ENCODE assay signal across 8 mouse cellular contexts in the genomic region with DNA sequence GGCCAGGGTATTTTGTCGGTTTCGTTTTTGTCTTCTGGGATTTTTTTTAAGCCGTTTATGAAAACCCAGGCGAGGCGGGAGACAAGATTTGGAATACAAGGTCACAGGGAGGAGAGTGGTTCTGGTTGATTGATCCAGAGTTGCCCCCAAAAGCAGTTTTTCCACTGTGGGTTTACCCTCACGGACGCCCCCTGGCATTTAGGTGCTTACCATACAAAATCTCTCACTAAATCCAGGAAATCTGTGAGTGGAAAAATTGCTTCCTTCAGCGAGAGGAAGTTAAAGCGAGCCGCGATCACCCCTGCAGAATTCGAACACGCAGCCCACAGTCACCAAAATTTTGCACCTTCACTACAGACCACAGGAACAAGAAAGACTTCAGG. TPM values are rescaled to one million over a fixed set of nuclear protein-coding genes. Genes with fewer than 3 reads are reported as not detected.
DNase-seq lines count a peak whose midpoint lies in the region; ATAC-seq and TF ChIP-seq lines count a peak whose summit lies in the region.

No protein-coding gene starts in this region.

- TF ChIP-seq POLR2A in testis, adult 2 months (IDR thresholded peaks at IDR 0.05; ENCODE audit: control insufficient read depth, low read depth, low read length): no peak

- peak overlapping the region; percentile 86 for H3K9ac ChIP-seq in liver, embryonic 12.5 days

- H3K4me3 ChIP-seq in gastrocnemius, adult 2 months: peak overlapping the region; percentile 99
- peak overlapping the region; percentile 78 for H3K4me3 ChIP-seq in testis, adult 2 months (ENCODE audit: control insufficient read depth, low read depth, low read length)
- H3K4me3 ChIP-seq in liver, embryonic 12.5 days: peak overlapping the region; percentile 86

- TF ChIP-seq CTCF in gastrocnemius, adult 2 months (IDR thresholded peaks at IDR 0.05): no peak
- no peak for TF ChIP-seq CTCF in testis, adult 2 months (IDR thresholded peaks at IDR 0.05; ENCODE audit: control insufficient read depth, insufficient read depth, insufficient replicate concordance, low read depth, low read length)

- H3K36me3 ChIP-seq in testis, adult 2 months (ENCODE audit: control insufficient read depth, insufficient read depth, low read length): no peaks in the 10 kb centered on the region
- H3K36me3 ChIP-seq in liver, embryonic 12.5 days: no peaks in the 10 kb centered on the region

- H3K4me2 ChIP-seq in liver, embryonic 12.5 days: peak overlapping the region; percentile 96

- DNase-seq in gastrocnemius, adult 2 months: no peak
- no peak for DNase-seq in gastrocnemius, postnatal 36 days
- no peak for DNase-seq in testis, postnatal 14 days (ENCODE audit: low spot score)
- DNase-seq in testis, postnatal 10 days (ENCODE audit: low spot score): peak; percentile 54
- DNase-seq in layer of hippocampus, postnatal 14 days (ENCODE audit: low spot score in 2 of 2): no peak
- DNase-seq in spleen, postnatal 14 days (ENCODE audit: low spot score in 2 of 2): no peak

- peaks cover 4% of the 10 kb centered on the region; the same call in 1 of the 2 replicates for H3K4me1 ChIP-seq in testis, adult 2 months (ENCODE audit: control insufficient read depth, insufficient read depth, low read length)
- H3K4me1 ChIP-seq in liver, embryonic 12.5 days: peaks cover 36% of the 10 kb centered on the region

- no peak for ATAC-seq in liver, embryonic 12.5 days

- H3K27me3 ChIP-seq in testis, adult 2 months (ENCODE audit: control insufficient read depth, insufficient read depth, low read length): no peaks in the 10 kb centered on the region
- H3K27me3 ChIP-seq in liver, embryonic 12.5 days (replicated peaks): no peaks in the 10 kb centered on the region

- peak overlapping the region; percentile 91 for H3K27ac ChIP-seq in gastrocnemius, adult 2 months
- no peak overlapping the region for H3K27ac ChIP-seq in testis, adult 2 months (ENCODE audit: control insufficient read depth, insufficient read depth, low read depth, low read length)
- H3K27ac ChIP-seq in liver, embryonic 12.5 days: peak overlapping the region; percentile 82

- 17% methylated on average over 13 of the region's 13 CpGs for WGBS in liver, embryonic 12.5 days (ENCODE audit: insufficient replicate concordance)

- intact Hi-C loops in gastrocnemius, adult 2 months (cut with DNase I): loop anchor here (2.0 to 5.0 kb wide), 5 partner anchors 36 to 183 kb away; no protein-coding TSS in a partner anchor
- intact Hi-C loops in gastrocnemius, postnatal 36 days (cut with DNase I): loop anchor here (5.0 kb wide), 2 partner anchors 161 to 186 kb away; no protein-coding TSS in a partner anchor

- no peaks in the 10 kb centered on the region for H3K9me3 ChIP-seq in liver, embryonic 12.5 days (replicated peaks)

RNA-seq across cellular contexts. Expression of a gene that starts 0.3 kb away (rescaled TPM):
- 1 to 10 TPM; 3.0 to 4.4 TPM for total RNA-seq in gastrocnemius, adult 2 months (2021)
- 1 to 10 TPM; 3.1 to 4.0 TPM for total RNA-seq in gastrocnemius, postnatal 36 days (2021)
- polyA plus RNA-seq in testis, adult 2 months (2012; rRNA removed): 1.6 and 1.7 TPM in 2 replicates
- 6.5 and 7.8 TPM in 2 replicates for polyA plus RNA-seq in liver, embryonic 12.5 days (2016; fragmentation: Nextera tagmentation; extraction: Ambion mirVana)
- total RNA-seq in layer of hippocampus, postnatal 14 days (2021): 10 to 100 TPM; 21.9 to 24.1 TPM

Comparison
In these comparisons a context has a peak if more than half of its experiments do, and no peak if none do; other contexts are left out.
1. RNA of a gene that starts 0.3 kb away (total RNA-seq): 21.9 to 24.1 TPM in layer of hippocampus, postnatal 14 days; 3.0 to 4.4 TPM in gastrocnemius, adult 2 months and 3.1 to 4.0 TPM in gastrocnemius, postnatal 36 days; every median in the first group is over 4 times any median in the second.
2. Peak in every context shown above with its lines, with median percentiles within 50 percentile points of each other: H3K4me3 ChIP-seq.